Mouse (Mus musculus) spleen, adult 2 months (tissue): ENCODE measurements at regions not wholly inside any gene's neighbourhood (a gene's known extent, or its start where the extent isn't known, plus 50 kb on each side); places are given as distances from the start of the nearest gene placed in this dataset.

Experiments used
- DNase-seq, 2 experiments: peaks; one replicate each; pipeline versions ENCODE4 v3.0.0 to v3.0.0-alpha.2; 2012 to 2021; ENCODE audit warnings: low spot score in 2 of 2, low read depth in 1 of 2
- H3K27ac ChIP-seq: fragments of 200-500 bp; 2 replicates; pipeline ENCODE4 v1.5.1; 2012; ENCODE audit warnings: low read length, inconsistent platforms; ENCODE audit not compliant: insufficient read depth
- H3K27me3 ChIP-seq: fragments of 200-500 bp; 2 replicates; pipeline ENCODE4 v1.6.1; 2012; ENCODE audit warnings: mild to moderate bottlenecking, moderate library complexity, low read length, inconsistent platforms; ENCODE audit not compliant: control insufficient read depth, insufficient read depth
- H3K36me3 ChIP-seq: fragments of 200-500 bp; 2 replicates; pipeline ENCODE4 v1.6.1; 2012; ENCODE audit warnings: mild to moderate bottlenecking, low read length, inconsistent platforms; ENCODE audit not compliant: control insufficient read depth, insufficient read depth
- H3K4me1 ChIP-seq: fragments of 200-500 bp; 2 replicates; pipeline ENCODE4 v1.6.1; 2011; ENCODE audit warnings: inconsistent platforms; ENCODE audit not compliant: control insufficient read depth, insufficient read depth, insufficient read length
- H3K4me3 ChIP-seq: fragments of 200-500 bp; 2 replicates; pipeline ENCODE4 v1.5.1; 2011; ENCODE audit warnings: mild to moderate bottlenecking, inconsistent platforms; ENCODE audit not compliant: insufficient read depth, insufficient read length; ENCODE audit errors: extremely low read depth
- CTCF ChIP-seq: fragments of 200-500 bp; IDR thresholded peaks from 2 replicates; pipeline ENCODE4 v1.5.1; 2011; ENCODE audit warnings: mild to moderate bottlenecking, inconsistent platforms; ENCODE audit not compliant: insufficient read depth, insufficient read length, insufficient replicate concordance; ENCODE audit errors: extremely low read depth
- POLR2A ChIP-seq: fragments of 200-500 bp; IDR thresholded peaks from 2 replicates; pipeline ENCODE4 v1.6.1; 2011; ENCODE audit warnings: low read depth, low read length, inconsistent platforms
- WGBS: fragments of 180-500 bp; shearing (Covaris S2); methylation state at CpG from one replicate; pipeline ENCODE4 v1.1.7; 2018; 5-methylcytosine and 5-hydroxymethylcytosine counted together

DNA sequence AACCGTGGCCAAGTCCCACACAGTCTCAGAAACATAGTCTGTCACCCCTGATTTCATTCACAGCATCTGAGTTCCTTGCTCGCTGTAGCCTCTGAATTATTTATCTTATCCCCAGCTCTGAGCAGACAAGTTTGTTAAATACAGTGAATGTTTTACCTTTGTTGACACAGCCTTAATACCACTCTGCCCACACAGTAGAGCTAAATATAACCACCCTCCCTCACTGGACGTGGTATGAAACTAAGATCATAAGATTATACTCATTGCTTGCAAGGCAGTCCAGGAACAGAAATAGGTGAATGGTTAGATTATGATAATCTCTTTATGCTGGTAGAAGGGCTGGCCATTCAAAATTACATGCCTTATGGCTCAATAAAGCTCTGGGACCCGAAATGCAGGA is 431.9 kb downstream of the Etnk1 start:
- H3K4me3 ChIP-seq = no peak overlapping the region
- no peak for DNase-seq
- H3K27me3 ChIP-seq = no peaks in the 10 kb centered on the region
- H3K27ac ChIP-seq = no peak overlapping the region
- TF ChIP-seq POLR2A (no peak), CTCF (no peak)
- WGBS = 68% methylated on average over 4 of the region's 4 CpGs
- H3K4me1 ChIP-seq = no peaks in the 10 kb centered on the region
- no peaks in the 10 kb centered on the region for H3K36me3 ChIP-seq

DNA sequence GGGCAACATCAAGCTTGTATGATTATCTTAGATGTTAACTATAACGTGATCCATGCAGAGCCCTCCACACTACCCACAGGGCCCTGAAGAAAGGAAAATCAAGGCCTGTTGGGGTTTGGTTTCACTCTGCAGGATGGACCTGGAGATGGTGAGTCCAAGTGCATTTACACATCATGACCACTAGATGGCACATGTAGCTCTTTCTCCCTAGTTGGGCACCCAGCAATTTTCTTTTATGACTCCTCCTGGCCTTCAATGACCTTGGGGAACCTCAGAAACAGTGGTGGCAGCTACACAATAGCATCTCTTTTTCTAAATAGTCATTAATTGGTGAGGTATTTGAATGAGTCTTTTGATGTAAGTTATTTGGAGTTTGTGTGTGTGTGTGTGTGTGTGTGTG is 442.1 kb downstream of the Etnk1 start:
- Histone ChIP-seq H3K27ac (no peak overlapping the region), H3K36me3 (no peaks in the 10 kb centered on the region), H3K27me3 (no peaks in the 10 kb centered on the region), H3K4me1 (no peaks in the 10 kb centered on the region), H3K4me3 (no peak overlapping the region)
- peak in 1 of 2 experiments; percentile 4 for DNase-seq
- TF ChIP-seq CTCF = peak; percentile 22; the same call in 1 of the 2 replicates
- TF ChIP-seq POLR2A = no peak
- 77% methylated on average over 1 of the region's 1 CpGs for WGBS

DNA sequence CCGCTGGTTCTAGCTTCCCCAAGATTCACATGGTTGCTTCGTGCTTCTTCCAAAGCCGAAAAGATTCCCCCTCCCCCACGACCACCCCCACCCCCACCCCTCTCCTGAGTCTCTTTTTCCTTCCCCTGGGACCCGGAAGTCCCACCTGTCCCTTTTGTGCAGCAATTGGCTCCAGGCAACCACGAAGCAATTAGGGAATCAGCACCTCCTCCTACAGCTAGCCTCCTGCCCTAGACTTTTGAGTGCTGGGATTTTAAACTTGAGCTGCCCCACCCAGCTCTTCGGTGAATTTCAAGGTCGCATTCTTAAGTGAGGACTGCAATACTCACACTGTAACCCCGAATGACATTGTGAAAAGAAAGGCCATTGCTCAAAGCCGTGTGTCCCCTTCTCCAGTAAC is 445.9 kb downstream of the Etnk1 start:
- DNase-seq = no peak
- Histone ChIP-seq H3K27me3 (no peaks in the 10 kb centered on the region), H3K4me1 (no peaks in the 10 kb centered on the region), H3K27ac (no peak overlapping the region), H3K36me3 (no peaks in the 10 kb centered on the region), H3K4me3 (no peak overlapping the region)
- WGBS = 82% methylated on average over 10 of the region's 10 CpGs
- TF ChIP-seq POLR2A (no peak), CTCF (no peak)

DNA sequence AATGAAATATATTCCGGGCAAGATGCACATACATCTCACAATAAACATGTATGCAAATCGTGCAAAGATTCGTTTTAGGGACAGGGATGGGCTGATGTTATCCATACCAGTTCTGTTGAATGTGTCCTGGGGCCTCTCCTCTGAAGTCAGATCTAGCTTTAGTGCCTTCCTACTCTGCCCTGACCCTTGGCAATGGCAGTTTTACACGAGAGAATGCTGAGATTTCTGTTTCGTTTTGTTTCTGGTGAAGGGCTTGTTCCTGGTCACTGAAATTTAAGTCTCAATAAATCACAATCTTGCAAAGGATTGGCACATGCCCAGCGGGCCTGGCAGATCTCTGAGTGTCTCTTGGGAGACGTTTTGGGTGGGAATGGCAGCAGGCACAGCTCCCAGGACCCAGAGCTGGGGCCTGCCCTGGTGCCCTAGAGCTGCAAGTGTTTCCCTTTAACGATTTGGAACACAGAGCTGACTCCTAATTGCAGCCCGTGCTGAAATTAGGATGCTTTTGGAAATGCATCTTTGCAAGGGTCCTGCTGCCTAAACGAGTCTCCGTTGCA is 447.5 kb downstream of the Etnk1 start:
- no peak for DNase-seq
- no peak for TF ChIP-seq POLR2A
- TF ChIP-seq CTCF = no peak
- H3K4me3 ChIP-seq = no peak overlapping the region
- H3K27me3 ChIP-seq = no peaks in the 10 kb centered on the region
- H3K4me1 ChIP-seq = no peaks in the 10 kb centered on the region
- H3K36me3 ChIP-seq = no peaks in the 10 kb centered on the region
- H3K27ac ChIP-seq = no peak overlapping the region
- WGBS = 80% methylated on average over 11 of the region's 11 CpGs

GRCm38 (mm10) chr6:143615361-143615760 is 448.3 kb downstream of the Etnk1 start:
- DNase-seq = no peak
- no peak for TF ChIP-seq POLR2A
- no peak for TF ChIP-seq CTCF
- WGBS = 91% methylated on average over 8 of the region's 8 CpGs
- Histone ChIP-seq H3K4me1 (no peaks in the 10 kb centered on the region), H3K27me3 (no peaks in the 10 kb centered on the region), H3K4me3 (no peak overlapping the region), H3K36me3 (no peaks in the 10 kb centered on the region), H3K27ac (no peak overlapping the region)

GRCm38 (mm10) chr6:143616386-143616785 is 449.4 kb downstream of the Etnk1 start:
- WGBS = 90% methylated on average over 4 of the region's 4 CpGs
- no peak for TF ChIP-seq POLR2A
- no peak for TF ChIP-seq CTCF
- Histone ChIP-seq H3K4me1 (no peaks in the 10 kb centered on the region), H3K4me3 (no peak overlapping the region), H3K27me3 (no peaks in the 10 kb centered on the region), H3K36me3 (no peaks in the 10 kb centered on the region), H3K27ac (no peak overlapping the region)
- DNase-seq = no peak

- WGBS = 58% methylated on average over 10 of the region's 10 CpGs
These were observed 451.5 kb downstream of the Etnk1 start for GRCm38 (mm10) chr6:143618558-143618957.

More at GRCm38 (mm10) chr6:143618558-143618957, 451.5 kb downstream of the Etnk1 start:
- no peak overlapping the region for H3K4me3 ChIP-seq
- no peaks in the 10 kb centered on the region for H3K36me3 ChIP-seq
- no peak for DNase-seq
- H3K4me1 ChIP-seq = no peaks in the 10 kb centered on the region
- no peaks in the 10 kb centered on the region for H3K27me3 ChIP-seq
- TF ChIP-seq POLR2A (no peak), CTCF (no peak)
- no peak overlapping the region for H3K27ac ChIP-seq
